Mouse (Mus musculus) heart, adult 2 months (tissue): ENCODE data around the gene Syngr1. TPM values are rescaled to one million over a fixed set of nuclear protein-coding genes. Genes with fewer than 3 reads are reported as not detected.

Source experiments
- DNase-seq, 2 experiments: peaks; one replicate each; pipeline ENCODE4 v3.0.0; 2021
- H3K27ac ChIP-seq: fragments of 200-600 bp; 2 replicates; pipeline ENCODE4 v1.8.1; 2022
- H3K27me3 ChIP-seq: fragments of 200-500 bp; 2 replicates; pipeline ENCODE4 v1.6.1; 2012; ENCODE audit warnings: mild to moderate bottlenecking, low read length, inconsistent platforms, mixed read lengths; ENCODE audit not compliant: control insufficient read depth, insufficient read depth
- H3K36me3 ChIP-seq: fragments of 200-500 bp; 2 replicates; pipeline ENCODE4 v1.6.1; 2012; ENCODE audit warnings: low read length, inconsistent platforms; ENCODE audit not compliant: control insufficient read depth, insufficient read depth
- H3K4me1 ChIP-seq: fragments of 200-500 bp; 2 replicates; pipeline ENCODE4 v1.6.1; 2011; ENCODE audit warnings: low read length; ENCODE audit not compliant: control insufficient read depth, insufficient read depth
- H3K4me3 ChIP-seq: fragments of 200-600 bp; 2 replicates; pipeline ENCODE4 v1.8.1; 2022
- H3K79me2 ChIP-seq: fragments of 200-500 bp; replicated peaks from 2 replicates; pipeline ENCODE4 v1.6.1; 2012; ENCODE audit warnings: mild to moderate bottlenecking, inconsistent platforms, low read length, moderate library complexity, mixed read lengths; ENCODE audit not compliant: control insufficient read depth, insufficient read depth
- H3K9ac ChIP-seq: fragments of 200-500 bp; 2 replicates; pipeline ENCODE4 v1.6.1; 2012; ENCODE audit warnings: low read depth, mild to moderate bottlenecking, control low read depth, inconsistent platforms, low read length, mixed read lengths
- CTCF ChIP-seq: fragments of 200-600 bp; IDR thresholded peaks from 2 replicates; pipeline ENCODE4 v1.8.1; 2022; ENCODE audit warnings: antibody characterized with exemption, mild to moderate bottlenecking, moderate library complexity
- EP300 ChIP-seq: fragments of 200-500 bp; IDR thresholded peaks from 2 replicates; pipeline ENCODE4 v1.6.1; 2011; ENCODE audit warnings: low read depth, low read length, control low read depth; ENCODE audit not compliant: insufficient read depth
- POLR2A ChIP-seq: fragments of 200-500 bp; IDR thresholded peaks from 2 replicates; pipeline ENCODE4 v1.6.1; 2011; ENCODE audit warnings: mild to moderate bottlenecking, low read depth, low read length, control low read depth; ENCODE audit not compliant: insufficient read depth
- WGBS: fragments of 180-500 bp; shearing (Covaris S2); methylation state at CpG from one replicate; pipeline ENCODE4 v1.1.7; 2018; 5-methylcytosine and 5-hydroxymethylcytosine counted together
- intact Hi-C: fragments of 180-260 bp; cut with DNase I; formaldehyde crosslinking; loops from one replicate; pipeline ENCODE4 v1.15.1; 2025
- polyA plus RNA-seq: library from polyadenylated mRNA; depleted of rRNA; stranded (reverse); fragments of >200 nt; gene quantifications from 2 replicates; pipeline ENCODE4 v1.2.3, GENCODE M21; 2012
- total RNA-seq, 2 experiments: library from RNA; stranded (reverse); gene quantifications; 2 replicates each; pipeline ENCODE4 v1.2.3; 2021

The Syngr1 gene
- total and polyA plus RNA-seq, 3 experiments = 69.6 to 247 (median 95.0) TPM

- Histone ChIP-seq H3K36me3 (no peaks in the 10 kb centered on the region), H3K4me1 (peaks cover 2% of the 10 kb centered on the region; the same call in 1 of the 2 replicates), H3K9ac (no peak overlapping the region), H3K27me3 (no peaks in the 10 kb centered on the region), H3K4me3 (no peak overlapping the region), H3K27ac (no peak overlapping the region), H3K79me2 (no peaks in the 10 kb centered on the region)
- no peak for DNase-seq
- 79% methylated on average over 5 of the region's 5 CpGs for WGBS
- TF ChIP-seq POLR2A = no peak
- no peak for TF ChIP-seq CTCF
- TF ChIP-seq EP300 = no peak
- intact Hi-C loops = no loop called here
Observed at GRCm38 (mm10) chr15:80064965-80065364, 26.2 kb upstream of the Syngr1 start.

- H3K36me3 ChIP-seq = no peaks in the 10 kb centered on the region
- no peak overlapping the region for H3K27ac ChIP-seq
- H3K79me2 ChIP-seq = no peaks in the 10 kb centered on the region
- no peaks in the 10 kb centered on the region for H3K27me3 ChIP-seq
- no peak for TF ChIP-seq POLR2A
- peak; percentile 75 for TF ChIP-seq CTCF
- peaks cover 4% of the 10 kb centered on the region; the same call in 1 of the 2 replicates for H3K4me1 ChIP-seq
- no peak for DNase-seq
- H3K4me3 ChIP-seq = no peak overlapping the region
- intact Hi-C loops = no loop called here
- 28% methylated on average over 13 of the region's 13 CpGs for WGBS
- H3K9ac ChIP-seq = no peak overlapping the region
Observed at GRCm38 (mm10) chr15:80065414-80065813, 25.7 kb upstream of the Syngr1 start.

GRCm38 (mm10) chr15:80066538-80066937 is 24.6 kb upstream of the Syngr1 start:
- Histone ChIP-seq H3K27me3 (no peaks in the 10 kb centered on the region), H3K4me3 (no peak overlapping the region), H3K4me1 (peaks cover 6% of the 10 kb centered on the region), H3K27ac (no peak overlapping the region), H3K79me2 (no peaks in the 10 kb centered on the region), H3K9ac (no peak overlapping the region), H3K36me3 (no peaks in the 10 kb centered on the region)
- intact Hi-C loops = no loop called here
- DNase-seq = peak in 1 of 2 experiments; percentile 25
- 73% methylated on average over 3 of the region's 3 CpGs for WGBS
- TF ChIP-seq EP300 = no peak
- no peak for TF ChIP-seq POLR2A
- peak; percentile 67 for TF ChIP-seq CTCF

GRCm38 (mm10) chr15:80069171-80069570 is 22.0 kb upstream of the Syngr1 start:
- H3K27me3 ChIP-seq = no peaks in the 10 kb centered on the region

GRCm38 (mm10) chr15:80070095-80070644 is 21.0 kb upstream of the Syngr1 start:
- Histone ChIP-seq H3K27ac (peak overlapping the region; percentile 16; the same call in 1 of the 2 replicates), H3K9ac (no peak overlapping the region), H3K27me3 (no peaks in the 10 kb centered on the region), H3K4me3 (no peak overlapping the region), H3K36me3 (no peaks in the 10 kb centered on the region), H3K79me2 (no peaks in the 10 kb centered on the region), H3K4me1 (peaks cover 22% of the 10 kb centered on the region)
- WGBS = 54% methylated on average over 8 of the region's 8 CpGs
- intact Hi-C loops = loop anchor here (10.0 kb wide), 1 partner anchor 325 kb away; the partner anchor contains the start of gene Sun2
- TF ChIP-seq POLR2A (no peak), EP300 (0 out of 2 replicates have a peak, but pooled peaks have one; percentile 12)
- no peak for DNase-seq

More at GRCm38 (mm10) chr15:80069171-80069570, 22.0 kb upstream of the Syngr1 start:
- TF ChIP-seq EP300 (no peak), POLR2A (no peak), CTCF (no peak)
- Histone ChIP-seq H3K4me3 (no peak overlapping the region), H3K4me1 (peaks cover 17% of the 10 kb centered on the region), H3K36me3 (no peaks in the 10 kb centered on the region), H3K79me2 (no peaks in the 10 kb centered on the region), H3K27ac (no peak overlapping the region), H3K9ac (no peak overlapping the region)
- no peak for DNase-seq
- 62% methylated on average over 4 of the region's 4 CpGs for WGBS
- intact Hi-C loops = no loop called here

GRCm38 (mm10) chr15:80071951-80072437 is 19.1 kb upstream of the Syngr1 start:
- Histone ChIP-seq H3K36me3 (no peaks in the 10 kb centered on the region; the same call in 1 of the 2 replicates), H3K27ac (peak overlapping the region; percentile 62), H3K79me2 (no peaks in the 10 kb centered on the region), H3K9ac (no peak overlapping the region), H3K4me3 (no peak overlapping the region), H3K4me1 (peaks cover 26% of the 10 kb centered on the region), H3K27me3 (no peaks in the 10 kb centered on the region)
- WGBS = 37% methylated on average over 9 of the region's 9 CpGs
- intact Hi-C loops = loop anchor here (2.0 to 10.0 kb wide), 2 partner anchors 67 to 327 kb away; partner anchors contain the start of gene Sun2
- peak; percentile 59 to 80 for DNase-seq
- TF ChIP-seq POLR2A (peak; percentile 52; the same call in 1 of the 2 replicates), CTCF (no peak), EP300 (peak; percentile 72; the same call in 1 of the 2 replicates)
